Mouse (Mus musculus) heart, embryonic 12.5 days (tissue): ENCODE measurements at regions not wholly inside any gene's neighbourhood (a gene's known extent, or its start where the extent isn't known, plus 50 kb on each side); places are given as distances from the start of the nearest gene placed in this dataset.

ENCODE experiments used
- ATAC-seq: fragments of 200-750 bp; cut with Nextera tagmentation; 2 replicates; pipeline ENCODE4 v1.8.0; 2017; ENCODE audit warnings: moderate TSS enrichment, moderate library complexity; ENCODE audit not compliant: insufficient number of reproducible peaks, low FRiP score
- H3K27ac ChIP-seq: fragments of 300-500 bp; sonication (generic); 2 replicates; pipeline ENCODE4 v1.5.1; 2016; ENCODE audit warnings: mild to moderate bottlenecking, moderate library complexity; ENCODE audit not compliant: poor library complexity, severe bottlenecking
- H3K27me3 ChIP-seq: fragments of 300-500 bp; sonication (generic); replicated peaks from 2 replicates; pipeline ENCODE4 v1.6.1; 2016; ENCODE audit warnings: mild to moderate bottlenecking, moderate library complexity
- H3K36me3 ChIP-seq: fragments of 300-500 bp; sonication (generic); 2 replicates; pipeline ENCODE4 v1.6.1; 2016; ENCODE audit warnings: mild to moderate bottlenecking, moderate library complexity
- H3K4me1 ChIP-seq: fragments of 300-500 bp; sonication (generic); replicated peaks from 2 replicates; pipeline ENCODE4 v1.6.1; 2016; ENCODE audit warnings: mild to moderate bottlenecking
- H3K4me2 ChIP-seq: fragments of 300-500 bp; sonication (generic); 2 replicates; pipeline ENCODE4 v1.6.1; 2016; ENCODE audit warnings: mild to moderate bottlenecking, moderate library complexity
- H3K4me3 ChIP-seq: fragments of 300-500 bp; sonication (generic); 2 replicates; pipeline ENCODE4 v1.5.1; 2016; ENCODE audit warnings: mild to moderate bottlenecking
- H3K9ac ChIP-seq: fragments of 300-500 bp; sonication (generic); 2 replicates; pipeline ENCODE4 v1.6.1; 2016; ENCODE audit warnings: mild to moderate bottlenecking, moderate library complexity
- H3K9me3 ChIP-seq: fragments of 300-500 bp; sonication (generic); replicated peaks from 2 replicates; pipeline ENCODE4 v1.6.1; 2016; ENCODE audit warnings: mild to moderate bottlenecking, moderate library complexity
- WGBS: fragments of 180-500 bp; shearing (Covaris S2); methylation state at CpG from one replicate; pipeline ENCODE4 v1.1.7; 2016; 5-methylcytosine and 5-hydroxymethylcytosine counted together

- Histone ChIP-seq H3K27me3 (no peaks in the 10 kb centered on the region), H3K27ac (no peak overlapping the region), H3K4me1 (peaks cover 10% of the 10 kb centered on the region), H3K9me3 (no peaks in the 10 kb centered on the region), H3K36me3 (no peaks in the 10 kb centered on the region), H3K4me2 (no peak overlapping the region), H3K4me3 (no peak overlapping the region), H3K9ac (no peak overlapping the region)
- 83% methylated on average over 6 of the region's 6 CpGs for WGBS
- ATAC-seq = no peak
Observed at GRCm38 (mm10) chr3:38320998-38321397, 163.6 kb downstream of the Ankrd50 start.

DNA sequence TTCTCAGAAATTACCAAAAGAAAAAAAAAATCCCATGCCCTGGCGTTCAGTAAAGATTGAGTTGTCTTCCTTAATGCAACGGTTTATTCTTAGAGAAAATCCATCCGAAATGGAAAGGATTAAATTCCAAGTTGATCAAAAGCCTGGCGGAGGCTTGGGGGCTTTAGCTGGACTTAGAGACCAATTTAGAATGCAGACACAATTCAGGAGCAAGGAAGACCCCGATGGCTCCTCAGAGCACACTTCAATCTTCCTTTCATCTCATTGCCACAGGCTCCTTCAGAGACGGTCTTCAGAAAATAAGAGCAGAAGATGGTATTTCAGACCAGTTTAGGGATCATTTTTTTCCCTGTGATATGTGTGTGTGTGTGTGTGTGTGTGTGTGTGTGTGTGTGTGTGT is 171.8 kb downstream of the Ankrd50 start:
- 78% methylated on average over 6 of the region's 6 CpGs for WGBS
- Histone ChIP-seq H3K4me2 (no peak overlapping the region), H3K9ac (no peak overlapping the region), H3K4me1 (peaks cover 15% of the 10 kb centered on the region), H3K27ac (no peak overlapping the region), H3K27me3 (no peaks in the 10 kb centered on the region), H3K4me3 (no peak overlapping the region), H3K36me3 (no peaks in the 10 kb centered on the region), H3K9me3 (no peaks in the 10 kb centered on the region)
- ATAC-seq = no peak

GRCm38 (mm10) chr3:38312121-38312520 is 172.5 kb downstream of the Ankrd50 start:
- H3K27me3 ChIP-seq = no peaks in the 10 kb centered on the region
- peak; percentile 80 for ATAC-seq
- H3K27ac ChIP-seq = peak overlapping the region; percentile 77
- 18% methylated on average over 3 of the region's 3 CpGs for WGBS
- H3K4me1 ChIP-seq = peaks cover 13% of the 10 kb centered on the region
- H3K36me3 ChIP-seq = no peaks in the 10 kb centered on the region
- no peak overlapping the region for H3K4me2 ChIP-seq
- H3K9me3 ChIP-seq = no peaks in the 10 kb centered on the region
- no peak overlapping the region for H3K4me3 ChIP-seq
- H3K9ac ChIP-seq = no peak overlapping the region

DNA sequence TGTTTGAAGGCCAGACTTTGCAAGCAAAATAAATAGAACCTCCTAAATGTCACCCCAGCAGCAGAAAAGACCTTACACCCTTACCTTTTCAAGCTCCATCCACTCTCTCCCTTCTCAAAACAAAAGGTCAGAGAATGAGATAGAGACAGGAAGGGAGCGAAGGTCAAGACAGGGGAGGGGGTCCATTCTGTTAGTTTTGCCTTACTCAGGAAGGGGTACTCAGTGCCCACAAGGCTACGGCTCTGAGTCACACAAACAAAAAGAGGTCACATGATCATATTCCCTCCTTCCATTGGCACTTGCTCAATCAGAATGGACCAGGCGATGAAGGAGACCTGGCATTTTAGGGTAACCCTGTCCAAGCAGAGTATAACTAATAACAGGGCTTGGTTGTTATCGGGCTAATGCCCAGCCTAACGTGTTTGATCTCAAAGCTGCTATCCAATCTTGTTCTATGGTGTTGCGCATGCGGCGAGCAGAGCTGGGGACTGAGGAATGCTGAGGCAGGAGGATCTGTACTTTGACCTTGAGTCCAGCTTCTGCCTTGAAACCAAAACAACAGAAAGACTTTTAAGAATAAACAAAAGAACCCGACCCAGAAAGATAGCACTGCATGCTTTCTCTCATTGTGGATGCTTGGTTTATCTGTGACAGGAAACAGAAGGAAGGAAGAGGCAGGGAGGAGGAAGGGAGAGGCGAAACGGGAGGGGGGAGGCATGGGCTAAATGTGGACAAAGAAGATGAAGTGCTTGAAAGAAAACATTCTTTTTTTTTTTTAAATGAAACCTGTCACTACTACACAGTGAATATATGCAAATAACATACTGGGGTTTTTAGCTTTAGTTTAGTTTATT is 184.5 kb downstream of the Ankrd50 start:
- Histone ChIP-seq H3K27me3 (no peaks in the 10 kb centered on the region), H3K4me3 (no peak overlapping the region), H3K4me2 (no peak overlapping the region), H3K9me3 (no peaks in the 10 kb centered on the region), H3K36me3 (no peaks in the 10 kb centered on the region), H3K27ac (peak overlapping the region; percentile 75), H3K4me1 (peaks cover 15% of the 10 kb centered on the region), H3K9ac (no peak overlapping the region)
- 47% methylated on average over 11 of the region's 11 CpGs for WGBS
- ATAC-seq = peak; percentile 71

GRCm38 (mm10) chr3:38299236-38299897 is 185.3 kb downstream of the Ankrd50 start:
- peak; percentile 41; the same call in 1 of the 2 replicates for ATAC-seq

GRCm38 (mm10) chr3:38297499-38297898 is 187.1 kb downstream of the Ankrd50 start:
- Histone ChIP-seq H3K36me3 (no peaks in the 10 kb centered on the region), H3K4me1 (peaks cover 15% of the 10 kb centered on the region), H3K27me3 (no peaks in the 10 kb centered on the region), H3K4me2 (no peak overlapping the region), H3K9me3 (no peaks in the 10 kb centered on the region), H3K4me3 (no peak overlapping the region), H3K9ac (no peak overlapping the region), H3K27ac (no peak overlapping the region)
- no peak for ATAC-seq
- 75% methylated on average over 2 of the region's 2 CpGs for WGBS

More at GRCm38 (mm10) chr3:38299236-38299897, 185.3 kb downstream of the Ankrd50 start:
- no peaks in the 10 kb centered on the region for H3K9me3 ChIP-seq
- H3K4me2 ChIP-seq = no peak overlapping the region
- no peaks in the 10 kb centered on the region for H3K27me3 ChIP-seq
- peak overlapping the region; percentile 75 for H3K27ac ChIP-seq
- no peaks in the 10 kb centered on the region for H3K36me3 ChIP-seq
- no peak overlapping the region for H3K4me3 ChIP-seq
- peaks cover 15% of the 10 kb centered on the region for H3K4me1 ChIP-seq
- 7% methylated on average over 2 of the region's 2 CpGs for WGBS
- no peak overlapping the region for H3K9ac ChIP-seq

DNA sequence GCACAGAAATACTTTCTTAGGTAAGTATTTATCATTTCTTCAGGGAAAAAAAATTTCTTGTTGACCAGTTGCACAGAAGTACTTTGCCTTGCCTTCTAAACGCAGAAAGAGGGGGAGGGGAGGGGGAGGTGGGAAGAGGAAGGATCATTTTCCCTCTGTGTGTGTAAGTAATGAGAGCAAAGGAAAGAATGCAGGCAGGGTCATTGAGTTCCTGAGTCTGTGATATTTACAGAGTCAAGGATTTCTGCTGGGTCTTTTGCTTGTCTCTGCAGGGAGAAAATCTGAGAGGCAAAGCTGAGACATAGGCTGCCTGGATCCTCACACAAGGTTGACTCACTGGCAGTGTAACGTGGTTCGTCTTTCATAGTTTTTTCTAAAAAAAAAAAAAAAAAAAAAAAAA is 195.6 kb downstream of the Ankrd50 start:
- Histone ChIP-seq H3K4me1 (peaks cover 12% of the 10 kb centered on the region), H3K27ac (no peak overlapping the region), H3K4me2 (no peak overlapping the region), H3K9me3 (peaks cover 3% of the 10 kb centered on the region; the same call in 1 of the 2 replicates), H3K36me3 (no peaks in the 10 kb centered on the region), H3K4me3 (no peak overlapping the region), H3K9ac (no peak overlapping the region), H3K27me3 (no peaks in the 10 kb centered on the region)
- peak; percentile 29; the same call in 1 of the 2 replicates for ATAC-seq
- WGBS = 27% methylated on average over 3 of the region's 3 CpGs

DNA sequence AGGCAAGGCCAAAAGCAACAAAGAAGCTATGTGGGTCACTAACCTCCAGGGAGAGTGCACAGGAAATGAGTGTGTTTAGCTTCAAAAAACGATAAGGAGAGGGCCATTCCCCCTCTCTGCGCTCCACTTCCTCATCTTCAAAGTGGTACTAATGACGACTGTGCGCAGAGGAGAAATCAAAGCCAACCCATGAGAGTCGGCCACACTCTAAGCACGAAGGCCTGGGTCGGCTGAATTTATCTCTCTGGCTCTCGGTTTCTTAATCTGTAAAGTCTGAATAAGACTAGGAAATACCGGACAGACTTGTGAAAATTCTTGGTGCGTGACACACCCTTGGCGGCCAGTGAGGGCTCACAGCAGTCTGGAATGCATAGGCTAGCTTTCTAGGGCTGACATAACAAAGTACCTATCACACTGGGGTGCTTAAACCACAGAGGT is 200.9 kb downstream of the Ankrd50 start:
- peaks cover 48% of the 10 kb centered on the region for H3K4me1 ChIP-seq
- no peaks in the 10 kb centered on the region for H3K27me3 ChIP-seq
- no peaks in the 10 kb centered on the region for H3K36me3 ChIP-seq
- no peak overlapping the region for H3K9ac ChIP-seq
- no peak overlapping the region for H3K4me3 ChIP-seq
- WGBS = 12% methylated on average over 11 of the region's 11 CpGs
- peaks cover 3% of the 10 kb centered on the region; the same call in 1 of the 2 replicates for H3K9me3 ChIP-seq
- H3K27ac ChIP-seq = peak overlapping the region; percentile 83
- ATAC-seq = peak; percentile 85
- H3K4me2 ChIP-seq = 0 out of 2 replicates have a peak overlapping the region, but pooled peaks have one; percentile 13

DNA sequence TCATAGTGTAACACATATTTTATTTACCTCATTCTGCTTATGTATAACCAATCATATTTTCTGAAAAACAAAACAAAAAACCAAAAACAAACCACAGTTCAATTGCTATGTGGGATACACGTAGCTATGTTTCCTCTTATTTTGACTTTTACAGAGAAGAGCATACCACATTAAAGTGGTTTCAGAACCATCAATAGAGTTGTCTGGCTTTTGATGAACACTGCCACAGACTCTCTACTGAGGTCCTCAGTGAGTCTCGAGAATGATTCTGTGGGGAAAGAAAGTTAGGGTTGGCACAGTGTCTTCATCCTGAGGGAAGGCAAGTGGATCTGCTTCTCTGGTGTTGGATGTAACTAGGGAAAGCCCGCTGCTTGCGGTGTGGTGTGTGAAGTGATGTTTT is 201.8 kb downstream of the Ankrd50 start:
- no peak for ATAC-seq
- Histone ChIP-seq H3K4me2 (no peak overlapping the region), H3K27me3 (no peaks in the 10 kb centered on the region), H3K4me1 (peaks cover 48% of the 10 kb centered on the region), H3K4me3 (no peak overlapping the region), H3K9me3 (peaks cover 3% of the 10 kb centered on the region; the same call in 1 of the 2 replicates), H3K36me3 (no peaks in the 10 kb centered on the region), H3K9ac (no peak overlapping the region), H3K27ac (no peak overlapping the region; the same call in 1 of the 2 replicates)
- WGBS = 89% methylated on average over 4 of the region's 4 CpGs

GRCm38 (mm10) chr3:38281683-38282082 is 203.0 kb downstream of the Ankrd50 start:
- Histone ChIP-seq H3K27me3 (no peaks in the 10 kb centered on the region), H3K4me3 (no peak overlapping the region), H3K36me3 (no peaks in the 10 kb centered on the region), H3K4me1 (peaks cover 48% of the 10 kb centered on the region), H3K9me3 (peaks cover 3% of the 10 kb centered on the region; the same call in 1 of the 2 replicates), H3K27ac (peak overlapping the region; percentile 69), H3K9ac (no peak overlapping the region), H3K4me2 (no peak overlapping the region)
- ATAC-seq = peak; percentile 40; the same call in 1 of the 2 replicates
- WGBS = 17% methylated on average over 4 of the region's 4 CpGs

- 79% methylated on average over 6 of the region's 6 CpGs for WGBS
- Histone ChIP-seq H3K27ac (peak overlapping the region; percentile 69; the same call in 1 of the 2 replicates), H3K4me1 (peaks cover 49% of the 10 kb centered on the region)
Observed at GRCm38 (mm10) chr3:38280876-38281275, 203.8 kb downstream of the Ankrd50 start.

More at GRCm38 (mm10) chr3:38280876-38281275, 203.8 kb downstream of the Ankrd50 start:
- no peak for ATAC-seq
- no peak overlapping the region for H3K4me3 ChIP-seq
- H3K9ac ChIP-seq = no peak overlapping the region
- H3K9me3 ChIP-seq = no peaks in the 10 kb centered on the region
- no peaks in the 10 kb centered on the region for H3K36me3 ChIP-seq
- H3K27me3 ChIP-seq = no peaks in the 10 kb centered on the region
- H3K4me2 ChIP-seq = no peak overlapping the region
